ENCODE assay signal across 16 mouse cellular contexts in the genomic region with DNA sequence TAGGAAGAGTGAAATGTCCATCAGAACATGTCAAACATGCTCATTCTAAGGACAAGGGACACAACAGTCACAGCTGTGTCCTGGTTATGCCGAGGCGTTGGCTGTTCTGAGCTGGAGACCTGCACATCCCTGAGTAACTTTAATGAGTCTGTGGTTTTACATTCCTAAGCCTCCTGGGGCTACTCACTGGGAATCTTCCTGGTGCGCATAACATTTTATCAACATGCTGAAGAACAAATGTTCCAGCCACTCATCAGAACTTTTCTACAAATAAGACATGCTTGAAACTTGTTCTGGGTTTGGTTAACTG.
"Had no signal": no experiment of that assay in that cellular context is flagged by ENCODE, and none has a peak within 500 bp of the region (broad histone marks: within the 10 kb centered on the region; RNA-seq: fewer than 3 reads in every experiment).

No protein-coding gene starts in this region.

- H3K9me3 ChIP-seq: liver, embryonic 15.5 days; lung, embryonic 15.5 days; midbrain, embryonic 12.5 days; midbrain, embryonic 15.5 days; neural tube, embryonic 12.5 days had no signal

- H3K4me3 ChIP-seq: liver, embryonic 15.5 days; lung, embryonic 15.5 days; megakaryocyte, embryonic 14.5 days; midbrain, embryonic 12.5 days; midbrain, embryonic 15.5 days; neural tube, embryonic 12.5 days had no signal

- H3K9ac ChIP-seq: liver, embryonic 15.5 days; liver, postnatal 0 days; lung, embryonic 15.5 days; midbrain, embryonic 12.5 days; midbrain, embryonic 15.5 days; neural tube, embryonic 12.5 days had no signal

- H3K4me1 ChIP-seq: liver, embryonic 15.5 days; lung, embryonic 15.5 days; megakaryocyte, embryonic 14.5 days had no signal

- H3K36me3 ChIP-seq: liver, embryonic 15.5 days; lung, embryonic 15.5 days; midbrain, embryonic 12.5 days; midbrain, embryonic 15.5 days; neural tube, embryonic 12.5 days had no signal

- DNase-seq: liver, postnatal 0 days; lung, adult 2 months; lung, postnatal 14 days; lung, postnatal 36 days; right cerebral cortex, postnatal 14 days; thymus, adult 2 months; thymus, postnatal 25 days; thymus, postnatal 4 days had no signal

- ATAC-seq: liver, postnatal 0 days; lung, postnatal 0 days; midbrain, embryonic 15.5 days had no signal

- H3K4me2 ChIP-seq: liver, embryonic 15.5 days; lung, embryonic 15.5 days; midbrain, embryonic 12.5 days; midbrain, embryonic 15.5 days; neural tube, embryonic 12.5 days had no signal

- H3K27me3 ChIP-seq: liver, embryonic 15.5 days; lung, embryonic 15.5 days; megakaryocyte, embryonic 14.5 days; midbrain, embryonic 12.5 days; midbrain, embryonic 15.5 days; neural tube, embryonic 12.5 days had no signal

- H3K27ac ChIP-seq: liver, embryonic 15.5 days; lung, embryonic 15.5 days; macrophage; midbrain, embryonic 12.5 days; midbrain, embryonic 15.5 days; neural tube, embryonic 12.5 days had no signal
